Comparison of ENCODE assay signal across 8 mouse cellular contexts in genomic region chr1:95667435-95668252, GRCm38 (mm10). TPM values are rescaled to one million over a fixed set of nuclear protein-coding genes. Genes with fewer than 3 reads are reported as not detected.
DNase-seq lines count a peak whose midpoint lies in the region; ATAC-seq lines count a peak whose summit lies in the region.

Gene St8sia4, minus strand, starts transcription at chr1:95667571.

- no peaks in the 10 kb centered on the region for H3K27me3 ChIP-seq in hindbrain, embryonic 15.5 days

- peak within 1 kb of the TSS; percentile 54 for H3K4me3 ChIP-seq in hindbrain, embryonic 15.5 days

- H3K9me3 ChIP-seq in hindbrain, embryonic 15.5 days = no peaks in the 10 kb centered on the region

- H3K27ac ChIP-seq in hindbrain, embryonic 15.5 days (replicated peaks) = peak within 1 kb of the TSS; percentile 88

- WGBS in hindbrain, embryonic 15.5 days = under 1% methylated on average over 52 of the region's 52 CpGs

- peak; percentile 85 for DNase-seq in Muller cell, postnatal 12 days (ENCODE audit: inconsistent ontology term)
- peak; percentile 73 to 79 for DNase-seq in cerebellum, postnatal 25 days
- DNase-seq in frontal cortex, postnatal 36 days (ENCODE audit: low spot score in 2 of 2) = peak; percentile 85 to 90
- DNase-seq in left cerebral cortex, adult 11 months (ENCODE audit: low spot score) = peak; percentile 68
- peak; percentile 91 for DNase-seq in lung, postnatal 36 days
- peak; percentile 86 for DNase-seq in retina, embryonic 14.5 days (ENCODE audit: low spot score)
- DNase-seq in thymus, postnatal 36 days = peak; percentile 92 to 97

- H3K36me3 ChIP-seq in hindbrain, embryonic 15.5 days = no peaks in the 10 kb centered on the region

- peaks cover 18% of the 10 kb centered on the region for H3K4me1 ChIP-seq in hindbrain, embryonic 15.5 days (replicated peaks)

- peak within 1 kb of the TSS; percentile 84 for H3K4me2 ChIP-seq in hindbrain, embryonic 15.5 days

- H3K9ac ChIP-seq in hindbrain, embryonic 15.5 days = peak within 1 kb of the TSS; percentile 57

- ATAC-seq in hindbrain, embryonic 15.5 days (ENCODE audit: low FRiP score, low read depth) = peak; percentile 97

RNA-seq across cellular contexts. Expression of gene St8sia4, which starts in this region (rescaled TPM):
- polyA plus RNA-seq in hindbrain, embryonic 15.5 days (2015; fragmentation: Nextera tagmentation; extraction: Ambion mirVana) = 33.1 and 33.2 TPM in 2 replicates

Comparison
In these comparisons a context has a peak if more than half of its experiments do, and no peak if none do; other contexts are left out.
1. Peak in every context shown above with its lines: DNase-seq, ATAC-seq, H3K4me3 ChIP-seq and H3K27ac ChIP-seq.